Mouse (Mus musculus): ENCODE results near the gene Ccr6. TPM values are rescaled to one million over a fixed set of nuclear protein-coding genes. Genes with fewer than 3 reads are reported as not detected.

The Ccr6 gene
- polyA plus RNA-seq, 1 experiment, result 2.2 TPM

DNA sequence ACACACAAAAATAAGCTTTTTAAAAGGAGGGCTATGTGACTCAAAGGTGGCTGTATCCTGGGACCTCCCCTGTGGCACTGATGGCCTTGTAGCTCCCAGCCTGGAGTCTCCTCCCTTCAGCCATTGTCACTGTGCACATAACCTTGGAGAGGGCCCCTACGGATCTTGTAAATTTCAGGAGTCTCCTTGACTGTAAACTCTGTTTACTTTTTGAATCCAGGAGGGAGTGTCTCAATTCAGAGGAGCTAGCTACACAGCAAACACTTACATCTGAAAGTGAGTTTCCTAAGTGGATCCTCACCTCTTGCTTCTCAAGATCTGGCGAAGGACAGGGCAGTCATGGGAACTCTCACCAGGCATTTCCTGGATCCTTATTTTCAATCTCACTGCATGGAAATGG lies 8.3 kb downstream of the Ccr6 start:
- no peaks in the 10 kb centered on the region; the same call in 1 of the 2 replicates for H3K27me3 ChIP-seq (replicated peaks; ENCODE audit: control insufficient read depth, insufficient read depth, low read length)
- H3K4me1 ChIP-seq (ENCODE audit: control insufficient read depth, insufficient read depth, low read length), result no peaks in the 10 kb centered on the region
- no peaks in the 10 kb centered on the region for H3K36me3 ChIP-seq (ENCODE audit: control insufficient read depth, insufficient read depth, low read length)
- no peak overlapping the region for H3K27ac ChIP-seq (ENCODE audit: insufficient read depth, low read depth, low read length)
- no peak for DNase-seq
- WGBS, result 79% methylated on average over 2 of the region's 2 CpGs
- TF ChIP-seq CTCF (conservative IDR thresholded peaks at IDR 0.05; ENCODE audit: insufficient read depth, insufficient read length, low read depth, low read length), result no peak
- TF ChIP-seq POLR2A (IDR thresholded peaks at IDR 0.05; ENCODE audit: low read depth, low read length), result no peak
- H3K4me3 ChIP-seq (ENCODE audit: insufficient read depth, low read depth, low read length), result no peak overlapping the region

DNA sequence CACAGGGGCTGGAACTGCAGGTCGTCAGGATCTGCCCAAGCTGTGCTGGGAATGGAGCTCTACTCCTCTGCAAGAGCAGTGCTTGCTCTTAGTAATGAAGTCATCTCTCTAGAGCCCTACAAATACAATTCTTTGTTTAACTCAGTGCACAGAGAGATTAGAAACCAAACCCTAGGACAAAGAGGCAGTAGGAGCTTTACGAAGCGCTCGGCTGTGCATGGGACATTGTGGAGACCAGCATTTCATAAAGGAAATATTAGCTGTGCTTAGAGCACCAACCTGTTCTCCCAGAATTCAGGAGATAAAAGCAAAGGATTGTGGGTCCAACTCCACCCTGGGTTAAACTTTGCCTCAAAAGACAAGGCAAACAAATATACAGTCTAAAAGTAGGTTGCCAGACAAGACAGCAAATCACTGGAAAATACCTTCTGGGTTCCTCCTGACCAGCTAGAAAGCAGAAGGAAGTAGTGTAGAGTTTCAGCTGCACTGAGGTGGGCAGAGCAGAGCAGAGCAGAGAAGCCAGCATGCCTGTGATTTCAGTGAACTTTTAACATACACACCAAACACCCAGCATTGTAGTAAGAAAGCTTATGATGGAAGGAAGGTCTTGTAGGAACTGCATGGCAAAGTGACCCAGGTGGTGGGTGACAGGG lies 10.4 kb downstream of the Ccr6 start:
- TF ChIP-seq CTCF (conservative IDR thresholded peaks at IDR 0.05; ENCODE audit: insufficient read depth, insufficient read length, low read depth, low read length) (no peak), POLR2A (IDR thresholded peaks at IDR 0.05; ENCODE audit: low read depth, low read length) (no peak)
- Histone ChIP-seq H3K4me3 (ENCODE audit: insufficient read depth, low read depth, low read length) (no peak overlapping the region), H3K4me1 (ENCODE audit: control insufficient read depth, insufficient read depth, low read length) (no peaks in the 10 kb centered on the region), H3K27ac (ENCODE audit: insufficient read depth, low read depth, low read length) (no peak overlapping the region), H3K36me3 (ENCODE audit: control insufficient read depth, insufficient read depth, low read length) (no peaks in the 10 kb centered on the region), H3K27me3 (replicated peaks; ENCODE audit: control insufficient read depth, insufficient read depth, low read length) (no peaks in the 10 kb centered on the region; the same call in 1 of the 2 replicates)
- 79% methylated on average over 4 of the region's 4 CpGs for WGBS
- no peak for DNase-seq

DNA sequence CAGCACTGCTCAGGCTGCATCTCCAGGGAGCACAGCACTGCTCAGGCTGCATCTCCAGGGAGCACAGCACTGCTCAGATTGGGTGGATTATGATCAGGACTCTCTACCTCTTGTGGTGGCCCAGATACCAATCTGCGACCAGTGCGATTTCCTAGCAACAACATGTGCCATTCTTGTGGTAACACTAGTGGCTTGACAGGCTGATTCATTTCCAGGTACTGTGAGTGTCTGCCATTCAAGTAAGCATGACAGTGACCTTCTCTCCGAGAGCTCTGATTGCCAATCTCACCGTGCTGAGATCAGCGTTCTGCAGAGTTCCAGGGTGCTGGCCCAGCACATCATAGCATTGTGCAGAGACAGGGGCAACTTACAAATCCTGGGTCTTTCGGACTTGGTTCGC lies 15.9 kb downstream of the Ccr6 start:
- no peak for DNase-seq
- Histone ChIP-seq H3K36me3 (ENCODE audit: control insufficient read depth, insufficient read depth, low read length) (no peaks in the 10 kb centered on the region), H3K27me3 (replicated peaks; ENCODE audit: control insufficient read depth, insufficient read depth, low read length) (no peaks in the 10 kb centered on the region), H3K4me1 (ENCODE audit: control insufficient read depth, insufficient read depth, low read length) (no peaks in the 10 kb centered on the region), H3K4me3 (ENCODE audit: insufficient read depth, low read depth, low read length) (no peak overlapping the region), H3K27ac (ENCODE audit: insufficient read depth, low read depth, low read length) (no peak overlapping the region)
- no peak for TF ChIP-seq CTCF (conservative IDR thresholded peaks at IDR 0.05; ENCODE audit: insufficient read depth, insufficient read length, low read depth, low read length)
- no peak for TF ChIP-seq POLR2A (IDR thresholded peaks at IDR 0.05; ENCODE audit: low read depth, low read length)
- 91% methylated on average over 7 of the region's 7 CpGs for WGBS

DNA sequence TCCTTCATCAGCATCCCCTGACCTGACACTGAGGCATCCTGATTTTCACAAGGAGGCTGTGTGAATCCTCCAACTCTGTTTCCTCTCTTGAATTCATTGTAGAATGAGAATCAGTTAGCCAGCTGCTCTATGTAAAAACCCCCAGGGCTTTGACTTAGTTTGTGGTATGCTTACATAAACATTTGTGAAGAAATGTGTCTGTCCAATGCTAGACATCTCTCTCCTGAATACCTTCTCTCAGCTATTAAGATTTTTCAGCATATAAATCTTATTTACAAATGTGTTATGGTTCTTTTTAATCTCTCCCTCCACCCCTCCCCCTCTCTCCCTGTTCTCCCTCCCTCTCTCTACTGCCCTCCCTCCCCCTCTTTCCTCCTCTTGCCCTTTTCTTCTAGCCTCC lies 18.4 kb downstream of the Ccr6 start:
- Histone ChIP-seq H3K27ac (ENCODE audit: insufficient read depth, low read depth, low read length) (no peak overlapping the region), H3K36me3 (ENCODE audit: control insufficient read depth, insufficient read depth, low read length) (no peaks in the 10 kb centered on the region), H3K4me3 (ENCODE audit: insufficient read depth, low read depth, low read length) (no peak overlapping the region), H3K27me3 (replicated peaks; ENCODE audit: control insufficient read depth, insufficient read depth, low read length) (no peaks in the 10 kb centered on the region), H3K4me1 (ENCODE audit: control insufficient read depth, insufficient read depth, low read length) (no peaks in the 10 kb centered on the region)
- DNase-seq, result no peak
- no peak for TF ChIP-seq CTCF (conservative IDR thresholded peaks at IDR 0.05; ENCODE audit: insufficient read depth, insufficient read length, low read depth, low read length)
- TF ChIP-seq POLR2A (IDR thresholded peaks at IDR 0.05; ENCODE audit: low read depth, low read length), result no peak

DNA sequence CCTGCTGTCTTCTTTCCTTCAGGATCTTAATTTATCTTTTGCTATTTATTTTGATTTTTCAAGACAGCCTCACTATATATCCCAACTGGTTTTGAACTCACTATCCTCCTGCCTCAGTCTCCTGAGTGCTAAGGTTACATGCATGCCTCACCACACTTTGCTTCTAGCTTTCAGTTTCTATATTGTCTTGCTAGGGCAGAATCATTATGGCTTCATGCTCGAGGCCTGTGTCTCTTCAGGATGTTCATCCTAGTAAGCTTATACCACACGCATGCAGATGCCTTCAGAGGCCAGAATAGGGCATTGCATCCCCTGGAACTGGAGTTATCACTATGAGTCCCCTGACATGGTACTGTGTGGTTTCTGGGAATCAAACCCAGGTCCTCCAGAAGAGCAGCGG lies 19.1 kb downstream of the Ccr6 start:
- Histone ChIP-seq H3K36me3 (ENCODE audit: control insufficient read depth, insufficient read depth, low read length) (no peaks in the 10 kb centered on the region), H3K27me3 (replicated peaks; ENCODE audit: control insufficient read depth, insufficient read depth, low read length) (no peaks in the 10 kb centered on the region), H3K4me3 (ENCODE audit: insufficient read depth, low read depth, low read length) (no peak overlapping the region), H3K27ac (ENCODE audit: insufficient read depth, low read depth, low read length) (no peak overlapping the region), H3K4me1 (ENCODE audit: control insufficient read depth, insufficient read depth, low read length) (no peaks in the 10 kb centered on the region)
- no peak for DNase-seq
- TF ChIP-seq CTCF (conservative IDR thresholded peaks at IDR 0.05; ENCODE audit: insufficient read depth, insufficient read length, low read depth, low read length) (no peak), POLR2A (IDR thresholded peaks at IDR 0.05; ENCODE audit: low read depth, low read length) (no peak)
- 74% methylated on average over 3 of the region's 3 CpGs for WGBS

DNA sequence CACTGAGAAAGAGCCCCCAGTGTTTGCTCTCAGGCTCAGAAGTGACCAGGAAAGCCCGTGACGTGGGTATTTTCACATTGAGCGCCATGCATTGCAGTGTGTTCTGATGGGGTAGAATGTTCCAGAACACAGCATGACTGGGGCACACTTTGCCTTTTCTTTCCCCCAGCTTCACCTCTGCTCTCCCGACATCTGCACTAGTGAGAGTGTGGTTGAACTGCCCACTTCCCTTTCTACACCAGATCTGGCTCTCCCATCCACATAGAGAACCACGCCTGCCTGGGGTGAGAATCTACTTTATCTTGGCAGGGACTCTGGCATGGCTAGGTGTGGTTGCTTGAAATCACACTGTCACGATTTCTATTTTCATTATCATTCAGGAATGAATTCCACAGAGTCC lies 19.7 kb downstream of the Ccr6 start:
- H3K36me3 ChIP-seq (ENCODE audit: control insufficient read depth, insufficient read depth, low read length), result no peaks in the 10 kb centered on the region
- H3K27me3 ChIP-seq (replicated peaks; ENCODE audit: control insufficient read depth, insufficient read depth, low read length), result no peaks in the 10 kb centered on the region
- no peaks in the 10 kb centered on the region for H3K4me1 ChIP-seq (ENCODE audit: control insufficient read depth, insufficient read depth, low read length)
- DNase-seq, result no peak
- WGBS, result 78% methylated on average over 6 of the region's 6 CpGs
- TF ChIP-seq CTCF (conservative IDR thresholded peaks at IDR 0.05; ENCODE audit: insufficient read depth, insufficient read length, low read depth, low read length), result no peak
- H3K4me3 ChIP-seq (ENCODE audit: insufficient read depth, low read depth, low read length), result no peak overlapping the region
- H3K27ac ChIP-seq (ENCODE audit: insufficient read depth, low read depth, low read length), result no peak overlapping the region

DNA sequence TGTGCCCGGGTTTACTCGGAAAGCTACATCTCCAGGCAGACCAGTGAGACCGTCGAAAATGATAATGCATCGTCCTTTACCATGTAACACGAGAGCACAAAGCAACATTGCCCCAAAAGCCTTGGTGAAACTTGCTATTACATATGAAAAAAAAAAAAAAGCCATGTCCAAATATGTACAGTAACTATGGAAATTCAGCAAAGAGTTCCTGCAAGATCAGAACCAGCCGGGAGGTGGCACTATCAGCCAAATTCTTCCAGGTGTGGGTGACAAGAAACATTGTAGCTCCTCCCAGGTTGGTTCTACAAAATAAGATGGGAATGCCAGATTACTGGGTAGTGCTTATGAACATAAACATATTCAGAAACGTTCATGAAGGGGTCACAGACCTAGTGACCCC lies 21.1 kb downstream of the Ccr6 start:
- DNase-seq, result no peak
- Histone ChIP-seq H3K27ac (ENCODE audit: insufficient read depth, low read depth, low read length) (no peak overlapping the region), H3K36me3 (ENCODE audit: control insufficient read depth, insufficient read depth, low read length) (no peaks in the 10 kb centered on the region), H3K4me3 (ENCODE audit: insufficient read depth, low read depth, low read length) (no peak overlapping the region), H3K27me3 (replicated peaks; ENCODE audit: control insufficient read depth, insufficient read depth, low read length) (no peaks in the 10 kb centered on the region), H3K4me1 (ENCODE audit: control insufficient read depth, insufficient read depth, low read length) (no peaks in the 10 kb centered on the region)
- WGBS, result 73% methylated on average over 8 of the region's 8 CpGs
- TF ChIP-seq CTCF (conservative IDR thresholded peaks at IDR 0.05; ENCODE audit: insufficient read depth, insufficient read length, low read depth, low read length) (peak; percentile 35; the same call in 1 of the 2 replicates), POLR2A (IDR thresholded peaks at IDR 0.05; ENCODE audit: low read depth, low read length) (no peak)

All from kidney, adult 2 months (tissue).